Mouse (Mus musculus) lung, postnatal 14 days (tissue): Measurements from ENCODE around the gene Srrt.

ENCODE experiments used
- DNase-seq: peaks from one replicate; pipeline ENCODE4 v3.0.0; 2021

The Srrt gene

DNA sequence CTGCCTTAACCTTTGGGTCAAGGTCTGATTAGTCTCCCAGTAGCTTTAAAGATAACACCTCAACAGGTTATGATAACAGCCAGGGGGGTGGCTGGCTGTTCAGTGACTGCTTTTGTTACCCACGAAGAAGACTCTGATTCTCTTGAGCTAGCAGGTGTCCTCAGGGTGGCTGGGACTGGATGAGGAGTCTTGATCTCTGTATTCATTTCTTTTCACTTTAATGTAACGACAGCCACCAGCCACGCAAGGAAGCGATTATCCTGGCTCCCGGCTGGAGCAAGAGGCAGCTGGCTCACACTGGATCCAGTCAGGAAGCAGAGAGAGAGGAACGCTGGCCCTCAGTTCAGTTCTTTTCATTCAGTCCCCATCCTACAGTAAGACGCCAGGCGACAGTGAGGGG, 29.7 kb upstream of the Srrt start:
- DNase-seq, result no peak

- DNase-seq, result no peak
These were observed 27.6 kb upstream of the Srrt start for GRCm38 (mm10) chr5:137335066-137335465.

DNA sequence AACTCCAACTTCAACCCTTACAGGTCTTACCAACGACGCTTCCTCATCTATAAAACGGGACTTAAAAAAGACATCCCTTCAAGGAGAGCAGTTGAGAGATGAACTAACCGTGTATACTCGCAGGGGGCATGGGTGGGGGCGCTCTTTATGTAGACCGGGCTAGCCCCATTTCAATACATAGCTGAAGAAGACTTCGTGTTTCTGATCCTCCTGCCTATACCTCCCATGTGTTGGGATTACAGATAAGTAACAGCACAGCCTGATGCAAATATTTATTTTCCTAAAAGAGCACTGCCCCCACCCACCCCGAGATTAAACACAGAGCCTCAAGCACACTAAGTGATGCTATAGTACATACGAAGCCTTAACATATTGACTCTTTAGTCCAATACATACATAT, 26.8 kb upstream of the Srrt start:
- DNase-seq, result no peak

DNA sequence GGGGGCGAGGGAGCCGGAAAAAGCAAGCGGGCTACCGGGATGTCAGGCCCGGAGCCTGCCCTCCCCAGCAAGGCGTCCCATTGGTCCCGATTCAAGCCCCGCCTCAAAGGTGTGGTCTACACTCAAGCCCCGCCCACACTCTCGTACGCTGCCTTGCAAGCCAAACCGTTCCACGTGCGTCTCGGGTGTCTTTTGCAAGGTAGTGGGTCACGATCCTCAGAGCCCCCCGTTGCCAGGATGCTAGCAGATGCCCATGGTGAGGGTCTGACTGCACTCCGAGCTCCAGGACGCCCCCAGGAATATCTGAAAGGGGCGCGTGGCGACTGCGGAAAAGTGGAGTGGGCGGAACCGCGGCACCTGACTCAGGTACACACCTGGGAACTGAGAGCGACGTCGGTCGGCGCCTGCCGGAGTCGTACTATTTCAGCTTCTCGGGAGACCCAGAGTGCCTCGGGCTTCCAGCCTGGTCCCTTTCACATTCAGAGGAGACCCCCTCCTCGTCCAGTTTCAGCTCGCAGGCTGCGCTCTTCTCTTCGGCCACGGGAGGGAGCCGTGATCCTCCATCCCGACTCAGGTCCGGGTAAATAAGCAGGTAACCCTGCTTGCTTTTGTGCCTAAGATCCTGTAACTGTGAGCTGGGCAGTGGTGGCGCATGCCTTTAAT, 26.2 kb upstream of the Srrt start, which contains the start of gene Slc12a9:
Gene Slc12a9 (minus strand): TSS at position 86 of the 663 bp plus-strand sequence.
- DNase-seq, result peak; percentile 96

DNA sequence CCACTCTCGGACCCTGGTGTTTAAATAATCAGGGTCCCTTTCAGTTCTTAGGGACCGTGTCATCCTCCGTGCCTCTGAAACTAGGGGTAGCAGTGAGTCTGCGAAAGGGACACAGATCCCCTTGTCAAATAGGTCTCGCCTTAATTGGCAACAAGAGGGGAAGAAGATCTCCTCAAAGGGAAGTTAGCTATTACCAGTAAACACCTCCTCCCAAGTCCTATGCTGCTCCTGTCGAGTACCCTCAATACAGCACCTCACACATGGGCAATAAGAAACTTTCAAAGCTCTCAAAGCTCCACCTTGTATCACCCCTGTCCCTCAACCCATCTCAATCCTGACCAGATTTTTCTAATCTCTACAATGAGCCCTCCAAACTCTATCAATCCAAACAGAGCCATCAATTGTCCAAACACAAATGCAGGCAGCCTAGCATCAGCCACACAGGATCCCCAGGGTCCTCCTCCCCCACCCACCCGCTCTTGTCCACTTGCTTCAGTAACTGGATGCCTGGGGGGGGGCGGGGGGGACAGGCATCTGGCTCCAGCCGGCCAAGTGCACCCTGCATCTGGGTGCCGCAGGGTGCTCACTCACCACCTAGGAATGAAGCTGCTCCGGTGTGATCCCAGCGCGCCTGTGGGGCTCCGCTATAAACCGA, 25.5 kb upstream of the Srrt start:
- no peak for DNase-seq

DNA sequence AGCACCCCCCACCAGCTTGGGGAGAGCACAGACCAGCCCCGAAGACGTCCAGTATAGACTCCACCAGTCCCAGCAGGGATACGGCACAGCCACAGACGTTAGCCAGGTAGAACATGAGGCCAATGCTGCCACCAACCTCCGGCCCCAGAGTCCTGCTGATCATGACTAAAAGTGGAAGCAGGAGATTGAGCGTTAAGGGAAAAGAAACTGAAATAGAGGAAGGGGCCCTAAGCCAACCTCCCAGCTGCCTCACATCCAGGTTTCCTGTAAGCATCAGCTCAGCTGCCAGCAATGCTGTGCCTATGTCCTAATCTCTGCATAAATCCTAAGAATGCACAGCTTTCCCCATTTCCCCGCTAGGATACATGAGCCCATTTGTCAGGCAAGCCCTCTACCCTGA, 23.4 kb upstream of the Srrt start:
- DNase-seq, result no peak

DNA sequence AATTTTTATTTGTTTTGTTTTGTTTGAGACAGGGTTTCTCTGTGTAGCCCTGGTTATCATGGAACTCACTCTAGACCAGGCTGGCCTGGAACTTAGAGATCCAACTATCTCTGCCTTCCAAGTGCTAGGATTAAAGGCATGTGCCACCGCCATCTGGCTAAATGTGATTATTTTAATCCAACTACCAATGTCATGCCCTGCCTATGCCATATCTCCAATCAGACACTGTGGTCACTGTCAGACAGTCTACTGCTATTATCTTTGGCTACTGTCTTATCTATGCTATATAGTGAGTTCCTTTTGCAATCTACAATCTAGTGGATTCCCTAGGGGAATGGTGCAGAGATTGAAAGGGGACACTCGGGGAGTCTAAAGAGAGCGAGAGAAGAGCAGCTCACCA, 13.5 kb upstream of the Srrt start:
- no peak for DNase-seq

DNA sequence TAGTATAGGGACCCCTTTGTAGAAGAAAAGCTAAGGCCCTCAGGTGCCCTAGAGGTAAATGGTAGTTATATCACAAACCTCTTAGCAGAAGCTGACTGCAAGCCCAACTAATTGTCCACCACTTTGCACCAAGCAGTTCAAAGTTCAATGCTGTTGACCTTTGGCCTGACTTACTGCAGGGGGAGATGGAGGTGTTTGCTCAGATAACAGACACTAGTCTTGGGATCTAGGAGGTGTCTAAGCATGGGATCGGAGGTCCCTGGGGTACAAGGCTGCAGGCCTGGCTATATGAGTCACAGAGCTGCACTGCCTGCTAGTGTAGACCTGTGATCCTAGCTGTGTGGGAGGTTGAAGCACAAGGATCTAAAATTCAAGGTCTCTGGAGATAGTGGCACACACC, 11.1 kb upstream of the Srrt start:
- no peak for DNase-seq

DNA sequence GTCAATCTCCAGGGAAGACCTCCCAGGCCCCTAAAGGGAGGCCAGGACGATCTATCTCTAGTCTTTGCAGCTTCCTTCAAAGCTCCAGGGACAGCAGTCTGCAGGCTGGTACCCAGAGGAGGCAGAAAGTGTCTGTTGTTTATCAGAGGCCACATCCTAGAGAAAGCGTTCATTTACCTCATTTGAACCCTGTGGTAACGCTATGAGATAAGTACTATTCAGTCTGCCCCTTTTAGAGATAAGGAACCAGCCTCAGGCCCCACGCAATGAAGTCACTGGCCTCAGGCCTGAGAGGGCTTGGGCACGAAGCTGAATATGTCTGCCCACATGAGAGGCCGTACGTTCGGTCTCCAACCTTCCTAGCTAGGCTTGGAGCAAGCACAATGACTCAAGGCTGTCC, 9.9 kb upstream of the Srrt start:
- no peak for DNase-seq

DNA sequence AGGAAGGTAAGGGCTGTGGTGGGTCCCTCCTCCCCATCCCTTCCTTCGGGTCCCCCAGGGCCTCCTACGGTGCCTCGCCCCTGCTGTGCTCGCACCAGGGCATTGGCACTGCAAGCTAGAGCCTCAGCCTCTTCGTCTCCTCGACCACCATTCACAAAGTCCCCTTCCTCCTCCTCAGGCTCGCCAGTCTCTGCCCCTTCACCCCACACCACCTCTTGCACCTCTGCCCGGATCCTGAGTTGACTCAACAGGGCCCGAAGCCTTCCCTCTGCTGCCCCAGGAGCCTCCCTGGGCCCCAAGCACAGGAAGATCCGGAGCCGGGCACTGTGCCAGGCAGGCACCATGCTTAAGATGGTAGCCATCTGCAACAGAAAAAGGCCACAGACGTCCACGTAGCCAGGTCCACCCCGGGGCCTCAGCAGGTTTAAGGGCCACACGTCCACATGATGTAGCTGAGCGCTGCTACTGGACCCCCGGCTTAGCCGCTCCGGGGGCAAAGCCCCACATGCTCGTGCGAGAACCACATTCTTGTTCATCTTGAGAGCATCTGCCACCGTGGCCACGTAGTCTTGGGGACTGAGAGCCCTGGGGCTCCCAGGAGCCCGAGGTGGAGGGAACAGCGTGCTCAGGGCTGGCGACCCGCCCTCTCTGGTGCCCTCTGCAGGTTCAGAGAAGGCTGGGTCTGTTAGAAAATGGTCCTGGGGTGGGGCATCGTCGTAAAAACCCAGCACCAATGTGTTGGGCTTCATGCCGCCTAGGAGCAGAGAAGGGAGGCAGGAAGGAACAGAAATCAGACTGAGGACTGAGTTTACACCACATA, 7.8 kb upstream of the Srrt start:
- DNase-seq, result peak; percentile 63

- DNase-seq, result peak; percentile 89
These were observed 7.0 kb upstream of the Srrt start, which contains the start of gene Trip6 for GRCm38 (mm10) chr5:137314193-137315083. TSS of gene Trip6 (minus strand) at chr5:137314404.

DNA sequence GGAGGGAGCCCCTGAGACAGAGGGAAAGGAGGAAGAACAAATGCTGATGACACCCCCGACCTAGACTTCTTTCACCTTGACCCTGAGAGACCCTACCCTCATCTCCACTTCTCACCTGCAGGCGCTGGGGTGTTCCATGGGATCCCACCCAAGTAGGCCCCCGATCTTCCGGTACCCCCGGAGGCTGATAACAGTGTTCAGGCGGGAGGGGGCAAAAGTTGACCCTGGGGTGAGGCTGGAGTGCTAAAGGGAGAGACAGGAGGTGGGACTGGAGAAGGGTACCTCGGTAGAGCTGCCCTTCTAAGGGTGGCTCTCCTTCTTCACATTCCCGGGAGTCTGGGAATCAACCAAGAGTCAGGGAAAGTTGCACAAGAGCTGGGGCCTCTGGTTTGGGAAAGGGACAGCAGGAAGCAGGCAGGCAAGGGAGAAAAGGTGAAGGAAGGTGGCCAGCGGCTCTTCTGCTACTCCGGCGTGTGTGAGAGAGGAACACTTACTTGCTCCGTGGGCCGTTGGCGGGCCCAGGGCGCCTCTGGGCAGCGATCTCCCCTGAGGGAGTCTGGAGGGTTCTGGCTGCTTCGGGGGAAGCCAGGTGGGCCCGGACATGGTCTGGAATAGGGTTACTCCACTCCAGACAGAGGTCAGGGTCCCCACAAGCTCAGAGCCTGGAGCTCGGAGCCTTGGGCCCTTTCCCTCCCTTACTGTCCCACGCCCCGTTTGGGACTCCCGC, 6.2 kb upstream of the Srrt start:
- DNase-seq, result peak; percentile 40

DNA sequence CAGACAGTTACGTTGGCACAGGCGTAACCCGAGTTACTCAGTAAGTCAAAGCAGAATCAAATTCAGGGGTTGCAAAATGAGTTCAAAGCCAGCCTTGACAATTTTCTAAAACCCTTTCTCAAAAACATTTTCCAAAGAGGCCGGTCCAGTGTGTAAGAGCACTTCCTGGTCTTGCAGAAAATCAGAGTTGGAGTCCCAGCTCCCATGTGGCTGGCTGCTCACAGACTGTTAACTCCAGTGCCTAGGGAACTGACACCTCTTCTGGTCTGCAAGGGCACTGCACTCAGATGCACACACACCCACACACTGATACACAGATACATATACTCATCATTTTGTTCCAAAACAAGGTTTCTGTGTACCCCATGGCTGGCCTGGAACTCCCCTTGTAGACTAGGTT, 882 bp upstream of the Srrt start:
- no peak for DNase-seq

GRCm38 (mm10) chr5:137306439-137307005, 952 bp downstream of the Srrt start:
- DNase-seq, result no peak

DNA sequence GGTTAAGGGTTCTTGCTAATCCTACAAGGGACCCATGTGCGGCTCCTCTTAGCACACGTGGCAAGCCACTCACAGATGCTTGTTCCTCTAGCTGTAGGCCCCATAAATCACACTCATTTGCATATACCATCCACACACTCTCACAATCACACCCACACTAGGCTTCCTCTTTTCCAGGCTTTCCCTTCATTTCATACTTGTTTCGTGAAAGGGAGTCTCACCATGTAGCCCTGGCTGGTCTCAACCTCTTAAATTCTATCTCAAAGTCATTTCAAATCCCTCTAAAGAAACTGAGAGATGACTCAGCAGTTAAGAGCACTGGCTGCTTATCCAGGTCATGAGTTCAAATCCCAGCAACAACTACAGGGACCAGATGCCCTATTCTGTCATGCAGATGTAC, 1.7 kb downstream of the Srrt start:
- no peak for DNase-seq

DNA sequence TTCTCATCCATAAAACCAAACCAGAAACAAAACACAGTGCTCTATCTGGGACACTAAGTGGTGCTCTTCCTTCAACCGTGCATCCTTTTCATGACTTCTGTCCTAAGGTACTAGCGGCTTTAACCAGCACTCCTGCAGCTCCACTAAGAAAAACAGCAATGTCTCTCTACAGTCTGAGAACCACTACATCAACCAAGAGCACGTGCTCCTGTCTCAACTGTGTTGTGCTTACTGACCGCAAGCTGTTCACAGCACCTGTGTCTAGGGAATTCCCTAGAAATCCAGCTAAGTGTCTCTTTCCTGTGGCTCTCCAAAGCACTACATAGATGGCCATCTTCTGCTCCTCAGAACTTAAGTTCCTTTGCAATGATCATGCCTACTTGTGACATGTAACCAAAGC, 2.7 kb downstream of the Srrt start:
- no peak for DNase-seq

GRCm38 (mm10) chr5:137304165-137304564, 3.3 kb downstream of the Srrt start:
- no peak for DNase-seq

GRCm38 (mm10) chr5:137303609-137304008, 3.9 kb downstream of the Srrt start:
- no peak for DNase-seq

GRCm38 (mm10) chr5:137301253-137301652, 6.2 kb downstream of the Srrt start:
- no peak for DNase-seq

DNA sequence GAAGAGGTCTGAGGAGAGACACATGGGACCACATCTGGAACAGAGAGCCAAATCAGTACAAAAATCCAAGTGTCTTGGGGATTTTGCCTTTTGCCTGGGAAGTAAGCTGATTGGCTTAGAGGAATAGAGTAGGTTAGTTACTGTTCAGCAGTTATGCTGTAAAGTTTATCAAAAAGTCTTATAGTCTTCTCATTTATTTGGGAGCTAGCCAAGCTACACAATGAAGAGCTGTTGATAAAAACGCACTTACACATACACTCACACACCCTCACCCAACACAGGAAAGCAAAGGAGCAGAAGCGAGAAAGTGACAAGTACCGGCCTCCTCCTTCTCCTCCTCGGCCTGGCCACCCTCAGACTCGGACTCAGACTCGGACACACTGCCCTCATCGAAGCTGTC, 8.2 kb downstream of the Srrt start:
- no peak for DNase-seq

- no peak for DNase-seq
These were observed 10.3 kb downstream of the Srrt start for GRCm38 (mm10) chr5:137297126-137297525.

DNA sequence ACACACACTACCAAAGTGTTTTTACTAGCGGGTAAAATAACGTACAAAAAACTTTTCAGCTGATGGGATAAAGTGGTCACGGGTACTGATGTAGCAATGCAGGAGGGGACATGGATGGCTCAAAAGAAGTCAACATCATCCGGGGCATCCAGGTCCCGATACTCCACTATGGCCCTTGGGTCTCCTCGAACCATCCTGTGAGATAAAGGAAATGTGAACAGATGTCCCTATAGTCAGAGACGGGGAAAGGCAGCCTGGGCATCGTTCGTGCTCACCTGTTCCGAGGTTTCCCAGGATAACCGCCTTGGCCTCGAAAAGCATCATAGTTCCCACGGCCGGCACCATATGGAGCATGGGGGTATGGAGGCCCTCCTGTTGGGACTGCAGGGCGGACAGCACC, 11.8 kb downstream of the Srrt start:
- no peak for DNase-seq
